Comparison of ENCODE assay signal across 8 mouse cellular contexts in the genomic region with DNA sequence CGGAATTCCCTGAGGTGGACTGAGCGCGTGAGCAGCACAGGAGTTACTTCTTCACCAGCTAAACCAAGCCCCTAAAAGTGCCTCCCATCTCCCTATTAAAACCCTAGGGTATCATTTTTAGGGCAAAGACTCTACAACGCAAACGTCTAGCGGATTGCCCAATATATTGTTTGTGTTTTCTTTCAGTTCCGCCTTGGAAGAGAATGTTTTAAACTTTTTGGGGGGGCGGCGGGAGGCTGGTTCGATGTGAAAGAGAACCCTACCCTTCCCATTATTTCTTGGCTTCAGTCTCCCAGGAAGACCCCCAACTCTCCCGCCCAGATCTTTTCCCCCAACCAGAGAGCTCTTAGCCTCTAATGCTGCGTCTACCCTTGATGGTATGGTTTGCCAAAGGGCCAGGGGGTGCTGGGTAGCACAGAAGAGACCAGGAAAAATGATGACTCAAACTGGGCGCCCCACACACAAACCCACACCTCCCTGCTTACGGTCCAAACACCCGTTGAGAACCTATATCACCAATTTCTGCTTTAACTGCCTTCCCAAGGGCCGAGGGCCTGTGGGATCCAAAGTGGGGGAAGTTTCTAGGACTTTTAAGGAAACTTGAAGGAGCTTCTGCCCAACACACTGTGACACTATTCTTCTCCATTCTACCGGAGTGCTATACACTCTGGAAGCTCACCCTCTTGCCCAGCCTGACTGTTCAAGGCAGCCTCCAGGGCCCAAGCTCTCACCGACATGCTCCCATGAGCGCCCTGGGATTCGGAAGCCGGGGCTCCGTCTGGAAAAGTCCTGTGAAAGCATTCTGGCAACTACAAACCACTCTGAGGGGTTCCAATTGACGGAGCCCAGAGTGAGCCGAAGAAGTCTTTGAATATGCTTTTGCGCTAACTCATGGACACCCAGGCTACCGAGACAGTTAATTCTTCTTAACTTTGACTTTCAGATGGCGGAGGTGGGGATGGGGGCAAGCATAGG.
DNase-seq lines count a peak whose midpoint lies in the region; ATAC-seq and TF ChIP-seq lines count a peak whose summit lies in the region.

No protein-coding gene starts in this region.

- peak overlapping the region; percentile 41 for H3K4me3 ChIP-seq in lung, embryonic 14.5 days (ENCODE audit: low read depth, low read length)
- H3K4me3 ChIP-seq in hindbrain, embryonic 11.5 days (ENCODE audit: low read depth, low read length) = peak overlapping the region; percentile 38
- peak overlapping the region; percentile 54 for H3K4me3 ChIP-seq in liver, embryonic 15.5 days (replicated peaks)

- peak overlapping the region; percentile 90 for H3K27ac ChIP-seq in lung, embryonic 14.5 days (ENCODE audit: low read depth)
- H3K27ac ChIP-seq in hindbrain, embryonic 11.5 days (ENCODE audit: low read depth, low read length) = peak overlapping the region; percentile 97
- H3K27ac ChIP-seq in liver, embryonic 15.5 days (replicated peaks) = no peak overlapping the region

- H3K4me1 ChIP-seq in lung, embryonic 14.5 days (ENCODE audit: insufficient read depth) = peaks cover 5% of the 10 kb centered on the region; the same call in 1 of the 2 replicates
- peaks cover 13% of the 10 kb centered on the region for H3K4me1 ChIP-seq in hindbrain, embryonic 11.5 days (replicated peaks; ENCODE audit: control insufficient read depth, insufficient read depth, low read length)
- 0 out of 2 replicates have a peak, but pooled peaks cover 11% of the 10 kb centered on the region for H3K4me1 ChIP-seq in liver, embryonic 15.5 days (replicated peaks)

- H3K9me3 ChIP-seq in lung, embryonic 14.5 days (ENCODE audit: low read depth, low read length) = no peaks in the 10 kb centered on the region
- H3K9me3 ChIP-seq in hindbrain, embryonic 11.5 days (ENCODE audit: control insufficient read depth, low read length) = no peaks in the 10 kb centered on the region
- H3K9me3 ChIP-seq in liver, embryonic 15.5 days (replicated peaks) = no peaks in the 10 kb centered on the region

- TF ChIP-seq CTCF in lung, embryonic 14.5 days (IDR thresholded peaks at IDR 0.05; ENCODE audit: low read depth) = no peak

- H3K4me2 ChIP-seq in lung, embryonic 14.5 days = peak overlapping the region; percentile 79
- H3K4me2 ChIP-seq in hindbrain, embryonic 11.5 days (replicated peaks; ENCODE audit: low read depth, low read length) = peak overlapping the region; percentile 94
- H3K4me2 ChIP-seq in liver, embryonic 15.5 days = peak overlapping the region; percentile 69

- 0 out of 2 replicates have a peak, but pooled peaks cover 20% of the 10 kb centered on the region for H3K27me3 ChIP-seq in lung, embryonic 14.5 days (ENCODE audit: insufficient read depth, low read length)
- H3K27me3 ChIP-seq in hindbrain, embryonic 11.5 days (ENCODE audit: control insufficient read depth, insufficient read depth, low read length) = no peaks in the 10 kb centered on the region; the same call in 1 of the 2 replicates
- H3K27me3 ChIP-seq in liver, embryonic 15.5 days = peaks cover 73% of the 10 kb centered on the region

- 0 out of 2 replicates have a peak, but pooled peaks cover 6% of the 10 kb centered on the region for H3K36me3 ChIP-seq in lung, embryonic 14.5 days (ENCODE audit: insufficient read depth)
- no peaks in the 10 kb centered on the region for H3K36me3 ChIP-seq in hindbrain, embryonic 11.5 days (ENCODE audit: control insufficient read depth, insufficient read depth, low read length)
- no peaks in the 10 kb centered on the region for H3K36me3 ChIP-seq in liver, embryonic 15.5 days (replicated peaks)

- 7% methylated on average over 27 of the region's 27 CpGs for WGBS in lung, embryonic 14.5 days
- 4% methylated on average over 27 of the region's 27 CpGs for WGBS in hindbrain, embryonic 11.5 days
- WGBS in liver, embryonic 15.5 days (ENCODE audit: insufficient replicate concordance) = 13% methylated on average over 27 of the region's 27 CpGs

- DNase-seq in lung, embryonic 14.5 days = peak; percentile 63
- no peak for DNase-seq in lung, postnatal 36 days
- DNase-seq in cerebellum, adult 9-10 months = peak; percentile 60
- DNase-seq in hindbrain, embryonic 11.5 days (ENCODE audit: low spot score) = peak; percentile 55
- peak; percentile 35 for DNase-seq in retina, embryonic 14.5 days (ENCODE audit: low spot score)
- DNase-seq in frontal cortex, postnatal 14 days (ENCODE audit: low spot score in 2 of 2) = no peak

- no peak for ATAC-seq in lung, embryonic 14.5 days (ENCODE audit: insufficient read depth)
- ATAC-seq in hindbrain, embryonic 11.5 days (ENCODE audit: low FRiP score) = no peak
- ATAC-seq in liver, embryonic 15.5 days (ENCODE audit: insufficient read depth) = no peak
- no peak for ATAC-seq in CD4-positive, CD25-positive, alpha-beta regulatory T cell, adult 4 months

- H3K9ac ChIP-seq in lung, embryonic 14.5 days = peak overlapping the region; percentile 59
- H3K9ac ChIP-seq in hindbrain, embryonic 11.5 days (ENCODE audit: low read depth, low read length) = peak overlapping the region; percentile 79
- no peak overlapping the region for H3K9ac ChIP-seq in liver, embryonic 15.5 days

Comparison
In these comparisons a context has a peak if more than half of its experiments do, and no peak if none do; other contexts are left out.
1. DNase-seq: peak in lung, embryonic 14.5 days (single experiment), cerebellum, adult 9-10 months (single experiment), hindbrain, embryonic 11.5 days (single experiment) and retina, embryonic 14.5 days (single experiment); none in lung, postnatal 36 days (single experiment) and frontal cortex, postnatal 14 days (0 of 2).
2. Peak in every context shown above with its lines, with median percentiles within 50 percentile points of each other: H3K4me2 ChIP-seq and H3K4me3 ChIP-seq.